Mouse (Mus musculus): Measurements from ENCODE around the gene Vdac2. TPM values are rescaled to one million over a fixed set of nuclear protein-coding genes. Genes with fewer than 3 reads are reported as not detected.

Vdac2 gene
- total and polyA plus RNA-seq, 2 experiments, result 89.3 to 108 TPM

DNA sequence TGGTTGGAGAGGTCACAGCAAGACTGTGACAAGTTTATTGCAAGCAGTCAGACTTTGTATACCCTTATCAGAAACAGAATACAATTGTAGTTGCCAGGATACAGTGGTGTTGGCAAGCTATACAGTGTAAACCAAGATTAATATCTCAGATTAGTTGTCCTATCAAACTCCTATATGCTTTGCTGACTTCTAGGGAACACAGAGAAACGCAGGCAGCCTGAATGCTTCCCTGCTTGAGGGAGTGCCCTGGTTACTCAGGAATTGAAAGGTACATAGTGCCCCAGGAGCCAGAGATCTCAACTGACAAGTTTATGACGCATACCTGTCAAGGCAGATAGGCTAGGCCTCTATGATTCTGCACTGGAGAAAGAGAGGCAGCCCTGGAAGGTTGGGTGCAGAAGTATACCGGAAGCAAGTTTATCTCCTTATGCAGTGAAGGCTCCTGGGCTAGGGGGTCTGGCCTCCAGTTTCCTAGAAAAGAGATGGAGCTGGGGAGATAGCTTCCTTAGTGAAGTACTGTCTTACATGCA is 18.3 kb upstream of the Vdac2 start:
- Histone ChIP-seq H3K27ac (replicated peaks; ENCODE audit: insufficient read depth, low read depth, low read length) (no peak overlapping the region), H3K27me3 (ENCODE audit: control insufficient read depth, insufficient read depth, low read length) (no peaks in the 10 kb centered on the region), H3K79me2 (ENCODE audit: control insufficient read depth, insufficient read depth, low read length) (no peaks in the 10 kb centered on the region), H3K4me3 (ENCODE audit: insufficient read depth, low read depth, low read length) (no peak overlapping the region), H3K4me1 (ENCODE audit: control insufficient read depth, insufficient read depth, low read length) (peaks cover 2% of the 10 kb centered on the region; the same call in 1 of the 2 replicates), H3K36me3 (ENCODE audit: control insufficient read depth, insufficient read depth, low read length) (no peaks in the 10 kb centered on the region), H3K9ac (ENCODE audit: low read depth, low read length) (no peak overlapping the region)
- TF ChIP-seq POLR2A (IDR thresholded peaks at IDR 0.05; ENCODE audit: extremely low read depth, insufficient read depth, low read length) (no peak), CTCF (IDR thresholded peaks at IDR 0.05; ENCODE audit: low read depth, low read length) (no peak)
- WGBS, result 94% methylated on average over 3 of the region's 3 CpGs
- no peak for DNase-seq (ENCODE audit: extremely low read depth, low read depth, low spot score)

- H3K27me3 ChIP-seq (ENCODE audit: control insufficient read depth, insufficient read depth, low read length), result no peaks in the 10 kb centered on the region
- peak; percentile 83 for DNase-seq (ENCODE audit: extremely low read depth, low read depth, low spot score)
- WGBS, result 35% methylated on average over 8 of the region's 8 CpGs
Measured at GRCm38 (mm10) chr14:21808208-21808922, 16.7 kb upstream of the Vdac2 start.

DNA sequence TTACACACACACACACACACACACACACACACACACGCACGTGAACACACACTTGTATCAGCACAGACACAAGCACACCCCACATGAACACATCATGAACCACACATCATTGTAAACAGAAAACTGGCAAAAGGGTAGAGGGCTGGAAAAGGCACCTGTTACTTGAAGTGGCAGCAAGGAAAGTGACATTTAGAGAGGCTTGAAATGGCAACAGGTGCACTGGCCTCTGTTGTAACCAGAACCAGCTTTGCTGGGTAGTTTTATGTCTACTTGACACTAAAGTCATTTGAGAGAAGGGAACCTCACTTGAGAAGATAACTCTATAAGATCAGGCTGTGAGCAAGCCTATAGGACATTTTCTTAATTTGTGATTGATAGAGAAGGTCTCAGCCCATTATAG is 15.6 kb upstream of the Vdac2 start:
- no peak for DNase-seq (ENCODE audit: extremely low read depth, low read depth, low spot score)
- H3K27me3 ChIP-seq (ENCODE audit: control insufficient read depth, insufficient read depth, low read length), result no peaks in the 10 kb centered on the region
- no peak overlapping the region for H3K27ac ChIP-seq (replicated peaks; ENCODE audit: insufficient read depth, low read depth, low read length)
- no peaks in the 10 kb centered on the region for H3K79me2 ChIP-seq (ENCODE audit: control insufficient read depth, insufficient read depth, low read length)
- WGBS, result 87% methylated on average over 2 of the region's 2 CpGs
- H3K4me1 ChIP-seq (ENCODE audit: control insufficient read depth, insufficient read depth, low read length), result peaks cover 2% of the 10 kb centered on the region; the same call in 1 of the 2 replicates
- H3K4me3 ChIP-seq (ENCODE audit: insufficient read depth, low read depth, low read length), result no peak overlapping the region
- no peaks in the 10 kb centered on the region for H3K36me3 ChIP-seq (ENCODE audit: control insufficient read depth, insufficient read depth, low read length)
- H3K9ac ChIP-seq (ENCODE audit: low read depth, low read length), result no peak overlapping the region
- TF ChIP-seq CTCF (IDR thresholded peaks at IDR 0.05; ENCODE audit: low read depth, low read length), result no peak
- TF ChIP-seq POLR2A (IDR thresholded peaks at IDR 0.05; ENCODE audit: extremely low read depth, insufficient read depth, low read length), result no peak

More at GRCm38 (mm10) chr14:21808208-21808922, 16.7 kb upstream of the Vdac2 start:
- Histone ChIP-seq H3K9ac (ENCODE audit: low read depth, low read length) (no peak overlapping the region), H3K27ac (replicated peaks; ENCODE audit: insufficient read depth, low read depth, low read length) (no peak overlapping the region), H3K4me3 (ENCODE audit: insufficient read depth, low read depth, low read length) (no peak overlapping the region), H3K4me1 (ENCODE audit: control insufficient read depth, insufficient read depth, low read length) (peaks cover 2% of the 10 kb centered on the region; the same call in 1 of the 2 replicates), H3K79me2 (ENCODE audit: control insufficient read depth, insufficient read depth, low read length) (no peaks in the 10 kb centered on the region), H3K36me3 (ENCODE audit: control insufficient read depth, insufficient read depth, low read length) (no peaks in the 10 kb centered on the region)
- TF ChIP-seq POLR2A (IDR thresholded peaks at IDR 0.05; ENCODE audit: extremely low read depth, insufficient read depth, low read length), result no peak
- TF ChIP-seq CTCF (IDR thresholded peaks at IDR 0.05; ENCODE audit: low read depth, low read length), result no peak

DNA sequence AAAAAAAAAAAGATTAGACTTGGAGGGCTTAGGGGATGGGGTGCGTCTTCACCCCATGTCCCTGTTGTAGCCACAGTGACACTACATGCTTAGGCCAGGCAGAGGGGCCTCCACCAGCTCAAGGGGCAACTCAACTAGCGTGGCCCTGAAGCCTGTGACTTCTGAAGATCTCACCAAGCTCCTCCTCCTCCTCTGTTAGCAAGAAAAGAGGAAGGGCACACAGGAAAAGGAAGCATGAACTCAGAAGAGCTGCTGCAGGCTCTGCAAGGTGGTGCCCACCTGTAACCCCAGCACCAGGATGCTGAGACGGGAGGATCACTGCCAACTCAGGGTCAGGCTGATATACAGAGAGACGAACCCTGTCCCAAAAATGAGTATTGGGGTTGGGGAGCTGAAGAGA is 13.7 kb upstream of the Vdac2 start:
- TF ChIP-seq CTCF (IDR thresholded peaks at IDR 0.05; ENCODE audit: low read depth, low read length) (no peak), POLR2A (IDR thresholded peaks at IDR 0.05; ENCODE audit: extremely low read depth, insufficient read depth, low read length) (no peak)
- no peak overlapping the region for H3K9ac ChIP-seq (ENCODE audit: low read depth, low read length)
- H3K79me2 ChIP-seq (ENCODE audit: control insufficient read depth, insufficient read depth, low read length), result no peaks in the 10 kb centered on the region
- no peaks in the 10 kb centered on the region for H3K27me3 ChIP-seq (ENCODE audit: control insufficient read depth, insufficient read depth, low read length)
- WGBS, result 84% methylated on average over 4 of the region's 4 CpGs
- no peak overlapping the region for H3K27ac ChIP-seq (replicated peaks; ENCODE audit: insufficient read depth, low read depth, low read length)
- no peaks in the 10 kb centered on the region for H3K36me3 ChIP-seq (ENCODE audit: control insufficient read depth, insufficient read depth, low read length)
- DNase-seq (ENCODE audit: extremely low read depth, low read depth, low spot score), result no peak
- peaks cover 2% of the 10 kb centered on the region; the same call in 1 of the 2 replicates for H3K4me1 ChIP-seq (ENCODE audit: control insufficient read depth, insufficient read depth, low read length)
- no peak overlapping the region for H3K4me3 ChIP-seq (ENCODE audit: insufficient read depth, low read depth, low read length)

DNA sequence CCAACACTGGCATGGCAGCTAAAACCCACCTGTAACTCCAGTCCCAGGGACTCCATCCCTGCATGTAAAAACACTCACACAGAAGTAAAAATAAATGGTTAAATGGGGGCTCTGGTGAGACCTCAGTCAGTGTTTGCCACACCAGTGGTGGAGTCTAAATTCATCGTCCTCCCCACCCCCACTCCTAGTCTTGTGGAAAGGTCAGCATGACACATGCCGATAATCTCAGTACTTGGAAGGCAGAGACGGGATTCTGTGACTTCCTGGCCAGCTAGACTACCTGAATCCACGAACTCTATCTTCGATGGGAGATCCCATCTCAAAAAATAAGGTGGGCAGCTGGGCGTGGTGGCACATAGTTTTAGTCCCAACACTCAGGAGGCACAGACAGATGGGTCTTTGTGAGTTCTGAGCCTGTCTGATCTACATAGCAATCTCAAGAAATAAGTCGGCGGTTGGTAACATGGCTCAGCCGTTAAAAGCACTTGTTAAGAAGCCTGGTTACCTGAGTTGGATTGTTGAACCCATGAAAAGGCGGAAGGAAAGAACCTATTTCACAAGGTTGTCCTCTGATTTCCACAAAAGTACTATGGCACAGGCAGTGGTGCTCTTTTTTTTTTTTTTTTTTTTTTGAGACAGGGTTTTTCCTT is 13.2 kb upstream of the Vdac2 start:
- Histone ChIP-seq H3K36me3 (ENCODE audit: control insufficient read depth, insufficient read depth, low read length) (no peaks in the 10 kb centered on the region), H3K9ac (ENCODE audit: low read depth, low read length) (no peak overlapping the region), H3K79me2 (ENCODE audit: control insufficient read depth, insufficient read depth, low read length) (no peaks in the 10 kb centered on the region), H3K27ac (replicated peaks; ENCODE audit: insufficient read depth, low read depth, low read length) (no peak overlapping the region), H3K4me1 (ENCODE audit: control insufficient read depth, insufficient read depth, low read length) (peaks cover 2% of the 10 kb centered on the region; the same call in 1 of the 2 replicates), H3K4me3 (ENCODE audit: insufficient read depth, low read depth, low read length) (no peak overlapping the region), H3K27me3 (ENCODE audit: control insufficient read depth, insufficient read depth, low read length) (no peaks in the 10 kb centered on the region)
- TF ChIP-seq POLR2A (IDR thresholded peaks at IDR 0.05; ENCODE audit: extremely low read depth, insufficient read depth, low read length), result no peak
- TF ChIP-seq CTCF (IDR thresholded peaks at IDR 0.05; ENCODE audit: low read depth, low read length), result no peak
- 80% methylated on average over 10 of the region's 10 CpGs for WGBS
- no peak for DNase-seq (ENCODE audit: extremely low read depth, low read depth, low spot score)
